Mouse (Mus musculus) large intestine, adult 2 months (tissue): ENCODE measurements around the gene Arl15. TPM values are rescaled to one million over a fixed set of nuclear protein-coding genes. Genes with fewer than 3 reads are reported as not detected.
"Not testable (repeated sequence)": the region's sequence is repeated elsewhere in the genome, so short reads cannot be mapped to it uniquely, and the experiment has no call there.

Experiments used
- DNase-seq: peaks from one replicate; pipeline ENCODE4 v3.0.0-alpha.2; 2012; ENCODE audit warnings: low read depth, low spot score
- WGBS: fragments of 180-500 bp; shearing (Covaris S2); methylation state at CpG from one replicate; pipeline ENCODE4 v1.1.7; 2018; 5-methylcytosine and 5-hydroxymethylcytosine counted together
- polyA plus RNA-seq: library from polyadenylated mRNA; depleted of rRNA; stranded (reverse); fragments of >200 nt; gene quantifications from 2 replicates; pipeline ENCODE4 v1.2.3, GENCODE M21; 2012; rRNA removed

The Arl15 gene
- 2.5 and 3.6 TPM in 2 replicates for polyA plus RNA-seq

GRCm38 (mm10) chr13:113794039-113794704 is at the start of gene Arl15:
TSS of gene Arl15 (plus strand) at chr13:113794505.
- peak; percentile 83 for DNase-seq
- under 1% methylated on average over 49 of the region's 49 CpGs for WGBS

- DNase-seq, result no peak
- WGBS, result 36% methylated on average over 2 of the region's 2 CpGs
Observed at GRCm38 (mm10) chr13:113745301-113745700, 49.0 kb upstream of the Arl15 start.

- no peak for DNase-seq
- WGBS, result 62% methylated on average over 5 of the region's 5 CpGs
Observed at GRCm38 (mm10) chr13:113750766-113751165, 43.5 kb upstream of the Arl15 start.

GRCm38 (mm10) chr13:113754731-113755689 is 39.3 kb upstream of the Arl15 start:
- WGBS, result 51% methylated on average over 9 of the region's 9 CpGs
- DNase-seq, result no peak

GRCm38 (mm10) chr13:113755779-113756178 is 38.5 kb upstream of the Arl15 start:
- 69% methylated on average over 6 of the region's 6 CpGs for WGBS
- no peak for DNase-seq

- DNase-seq, result no peak
- WGBS, result 89% methylated on average over 11 of the region's 11 CpGs
Observed at GRCm38 (mm10) chr13:113761717-113762116, 32.6 kb upstream of the Arl15 start.

- WGBS, result 81% methylated on average over 14 of the region's 14 CpGs
- DNase-seq, result no peak
Observed at GRCm38 (mm10) chr13:113762766-113763516, 31.4 kb upstream of the Arl15 start.

- no peak for DNase-seq
- 43% methylated on average over 3 of the region's 3 CpGs for WGBS
Observed at GRCm38 (mm10) chr13:113765411-113765810, 28.9 kb upstream of the Arl15 start.

- no peak for DNase-seq
- WGBS, result 87% methylated on average over 3 of the region's 3 CpGs
Observed at GRCm38 (mm10) chr13:113769829-113770228, 24.5 kb upstream of the Arl15 start.

GRCm38 (mm10) chr13:113770340-113770739 is 24.0 kb upstream of the Arl15 start:
- no peak for DNase-seq
- WGBS, result 61% methylated on average over 5 of the region's 5 CpGs

GRCm38 (mm10) chr13:113771340-113771739 is 23.0 kb upstream of the Arl15 start:
- DNase-seq, result no peak
- WGBS, result 50% methylated on average over 1 of the region's 1 CpGs

- DNase-seq, result no peak
- WGBS, result 91% methylated on average over 8 of the region's 8 CpGs
Observed at GRCm38 (mm10) chr13:113774799-113775198, 19.5 kb upstream of the Arl15 start.

- DNase-seq, result no peak
- 76% methylated on average over 10 of the region's 10 CpGs for WGBS
Observed at GRCm38 (mm10) chr13:113775244-113776140, 18.8 kb upstream of the Arl15 start.

- WGBS, result 86% methylated on average over 5 of the region's 5 CpGs
- DNase-seq, result no peak
Observed at GRCm38 (mm10) chr13:113785803-113786202, 8.5 kb upstream of the Arl15 start.

GRCm38 (mm10) chr13:113787136-113787535 is 7.2 kb upstream of the Arl15 start:
- DNase-seq, result no peak
- WGBS, result 51% methylated on average over 8 of the region's 8 CpGs

- 94% methylated on average over 3 of the region's 3 CpGs for WGBS
- not testable (repeated sequence) for DNase-seq
Observed at GRCm38 (mm10) chr13:113790016-113790415, 4.3 kb upstream of the Arl15 start.

- 76% methylated on average over 9 of the region's 9 CpGs for WGBS
- DNase-seq, result no peak
Observed at GRCm38 (mm10) chr13:113793637-113794036, 668 bp upstream of the Arl15 start.

- DNase-seq, result peak; percentile 11
- WGBS, result 2% methylated on average over 52 of the region's 52 CpGs
Observed at GRCm38 (mm10) chr13:113794705-113795655, 675 bp downstream of the Arl15 start.
